Mouse (Mus musculus): ENCODE results near the gene Mtmr4.
A peak's percentile ranks its signal among the peaks of the same experiment; 100 is the strongest.

Mtmr4 gene

DNA sequence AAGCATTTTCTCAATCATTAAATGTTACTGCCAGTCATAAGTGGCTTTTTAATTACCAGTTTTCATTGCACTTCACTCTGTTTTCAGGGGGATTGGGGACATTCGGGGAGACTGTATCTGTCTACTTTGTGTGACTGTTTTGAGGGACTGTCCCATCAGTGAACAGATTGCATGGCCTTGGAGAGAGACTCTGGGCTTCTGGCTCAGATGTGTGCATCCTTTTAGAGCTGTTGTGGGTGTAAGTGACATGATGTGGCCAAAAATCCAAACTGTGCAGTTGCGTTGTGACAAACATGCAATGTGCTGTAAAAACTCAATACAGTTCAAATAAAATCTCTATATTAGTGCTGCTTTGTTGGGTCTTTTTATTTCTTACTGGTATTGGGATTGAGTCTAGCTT is 24.0 kb downstream of the Mtmr4 start:
- no peak for DNase-seq

DNA sequence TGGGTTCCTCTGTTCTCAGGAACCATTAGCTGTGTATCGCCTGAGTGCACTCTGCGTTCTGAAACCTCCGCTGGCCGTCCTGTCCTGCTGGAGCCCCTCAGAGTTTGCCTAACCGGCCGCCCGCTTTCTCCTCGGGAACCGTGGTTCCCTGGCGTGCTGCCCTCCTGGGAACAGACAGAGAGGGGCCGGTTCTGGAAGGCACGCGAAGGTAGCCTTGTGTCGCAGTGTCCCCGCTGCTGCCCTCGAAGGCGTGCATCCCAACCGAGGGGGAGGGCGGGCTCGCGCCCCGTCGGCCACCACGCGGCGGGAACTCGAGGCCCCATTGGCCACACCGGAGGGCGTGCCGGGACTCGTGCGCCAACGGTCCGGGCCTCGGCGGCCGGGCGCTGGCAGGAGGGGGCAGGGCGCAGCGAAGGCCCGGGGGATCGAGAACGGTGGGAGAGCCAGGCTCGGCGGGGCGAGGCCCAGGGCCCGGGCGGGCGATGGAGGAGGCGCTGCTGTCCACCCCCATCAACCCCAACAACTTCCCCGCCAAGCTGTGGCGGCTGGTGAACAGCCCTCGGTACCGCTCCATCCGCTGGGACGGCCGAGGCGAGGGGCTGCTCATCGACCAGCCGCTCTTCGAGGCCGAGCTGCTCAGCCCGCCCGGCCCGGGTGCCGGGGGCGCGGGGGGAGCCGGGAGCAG is 25.0 kb downstream of the Mtmr4 start, which contains the start of gene Hsf5:
Hsf5 (plus strand) TSS at position 375 of the 685 bp plus-strand sequence.
- no peak for DNase-seq

DNA sequence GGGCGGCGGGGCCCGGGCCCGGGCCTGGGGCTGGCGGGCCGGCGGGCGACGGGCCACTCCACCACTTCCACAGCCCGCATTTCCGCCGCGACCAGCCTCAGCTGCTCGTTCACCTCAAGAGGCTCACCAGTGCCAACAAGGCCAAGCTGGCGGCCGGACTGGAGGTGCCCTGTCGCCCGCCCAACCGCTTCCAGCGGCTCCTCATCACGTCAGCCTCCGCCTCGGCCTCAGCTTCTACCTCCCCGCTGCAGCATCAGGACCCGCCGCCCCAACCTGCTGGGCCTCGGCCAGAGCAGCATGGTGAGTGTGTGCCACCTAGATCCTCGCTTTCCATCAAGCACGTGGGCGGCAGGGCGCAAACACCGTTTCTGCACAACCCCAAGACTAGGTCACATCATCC is 25.6 kb downstream of the Mtmr4 start:
- no peak for DNase-seq

DNA sequence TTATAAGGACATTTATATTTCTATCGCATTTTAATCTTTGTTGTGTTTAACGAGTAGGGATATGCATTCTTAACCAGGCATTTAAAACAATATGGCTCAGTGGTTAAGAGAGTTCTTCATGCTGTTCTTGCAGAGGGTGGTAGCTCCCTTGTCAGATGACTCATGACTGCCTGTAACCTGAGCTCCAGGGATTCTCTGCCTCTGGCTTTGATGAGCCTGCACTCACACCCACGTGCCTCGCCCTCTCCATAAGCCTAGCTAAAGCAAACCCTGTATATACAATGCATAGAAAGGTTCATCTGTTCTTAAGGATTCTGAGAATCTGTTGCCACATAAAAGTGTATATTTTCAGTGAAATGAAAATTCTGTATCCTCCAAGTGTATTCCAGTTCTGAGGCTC is 31.2 kb downstream of the Mtmr4 start:
- DNase-seq = no peak

DNA sequence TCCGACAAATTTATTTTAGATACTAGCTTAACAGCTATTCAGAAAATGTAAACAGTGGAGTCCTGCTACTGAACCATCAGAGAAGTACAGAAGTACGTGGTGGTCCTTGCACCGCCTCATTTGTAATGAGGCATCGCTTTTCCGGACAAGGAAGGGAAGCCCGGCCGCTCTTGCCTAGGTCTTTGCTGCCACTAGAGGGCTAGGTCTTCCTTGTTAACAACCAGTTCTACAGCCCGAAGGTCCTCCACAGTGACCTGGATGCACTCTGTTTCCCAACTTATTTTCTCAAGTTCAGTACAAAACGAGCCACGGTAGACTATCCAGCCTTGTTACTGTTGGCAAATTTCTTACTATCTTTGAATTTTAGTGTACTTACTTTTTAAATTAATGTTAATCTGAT is 37.9 kb downstream of the Mtmr4 start:
- peak; percentile 81 for DNase-seq

GRCm38 (mm10) chr11:87638793-87639192 is 46.8 kb downstream of the Mtmr4 start:
- DNase-seq = no peak

- DNase-seq = peak; percentile 82
Observed at GRCm38 (mm10) chr11:87639206-87639605, 47.2 kb downstream of the Mtmr4 start.

DNA sequence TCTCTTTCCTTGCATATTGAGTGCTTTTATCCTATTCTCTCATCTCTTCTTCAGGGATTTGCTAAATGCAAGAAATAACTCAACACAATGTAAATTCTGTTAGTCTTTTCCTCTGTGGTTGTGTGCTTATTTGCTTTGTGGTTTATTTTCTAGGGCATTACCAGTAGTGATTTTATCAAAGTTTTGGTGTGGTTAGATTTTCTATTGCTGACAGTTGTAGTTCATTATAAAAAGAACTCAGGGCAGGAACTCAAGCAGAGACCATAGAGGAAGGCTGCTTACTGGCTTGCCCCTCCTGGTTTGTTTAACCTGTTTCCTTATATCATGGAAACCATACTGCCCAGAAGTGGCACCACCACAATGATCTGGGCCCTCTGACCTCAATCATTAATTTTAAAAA is 50.9 kb downstream of the Mtmr4 start:
- DNase-seq = no peak

GRCm38 (mm10) chr11:87654693-87655092 is 62.7 kb downstream of the Mtmr4 start:
- no peak for DNase-seq

DNA sequence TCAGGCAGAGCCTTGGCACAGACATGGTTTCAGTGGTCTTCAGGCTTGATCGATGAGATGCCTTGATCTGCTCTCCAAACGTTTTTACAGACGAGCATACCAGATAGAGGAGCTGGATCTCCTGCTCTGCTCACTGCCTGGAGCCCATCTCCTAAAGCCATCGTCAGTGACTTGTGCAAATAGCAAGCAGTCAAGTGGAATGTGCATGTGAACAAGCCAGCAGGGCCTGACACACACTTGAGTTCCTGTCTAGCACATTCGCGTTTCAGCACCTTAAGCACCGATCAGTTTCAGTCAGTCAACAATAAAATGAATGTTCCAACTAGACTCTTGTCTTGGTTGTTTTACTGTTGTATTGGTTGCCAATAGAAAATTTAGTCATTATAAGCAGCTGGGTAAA is 67.3 kb downstream of the Mtmr4 start:
- peak; percentile 58 for DNase-seq

GRCm38 (mm10) chr11:87662407-87662806 is 70.4 kb downstream of the Mtmr4 start, which contains the start of gene Rnf43:
Rnf43 (plus strand) TSS chr11:87662722.
- DNase-seq = peak; percentile 96

GRCm38 (mm10) chr11:87662822-87663221 is 70.9 kb downstream of the Mtmr4 start:
- DNase-seq = no peak

- DNase-seq = no peak
Observed at GRCm38 (mm10) chr11:87663948-87664347, 72.0 kb downstream of the Mtmr4 start.

GRCm38 (mm10) chr11:87664521-87664920 is 72.6 kb downstream of the Mtmr4 start:
- DNase-seq = no peak

GRCm38 (mm10) chr11:87665224-87665623 is 73.3 kb downstream of the Mtmr4 start:
- DNase-seq = no peak

DNA sequence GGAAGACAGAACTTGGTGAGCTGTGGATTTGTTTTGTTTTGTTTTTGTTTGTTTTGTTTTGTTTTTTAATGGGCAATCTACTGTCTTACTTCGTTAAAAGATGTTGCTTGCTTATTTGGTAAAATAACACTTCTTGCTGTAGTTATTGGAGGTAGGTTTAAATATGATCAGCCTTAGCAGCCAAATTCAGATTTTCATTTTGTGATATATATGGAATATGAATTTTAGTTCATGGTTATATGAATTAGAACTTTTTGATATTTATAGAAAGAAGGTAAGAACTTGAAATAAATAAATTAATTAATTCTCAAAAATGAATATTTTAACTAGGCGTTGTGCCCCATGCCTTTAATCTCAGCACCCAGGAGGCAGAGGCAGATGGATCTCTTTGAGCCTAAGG is 73.7 kb downstream of the Mtmr4 start:
- no peak for DNase-seq

Measured in lung, postnatal 36 days (tissue).